19 mouse cellular contexts compared by ENCODE assay signal in genomic region chr3:107387314-107388087, GRCm38 (mm10).
"Had no signal": no experiment of that assay in that cellular context is flagged by ENCODE, and none has a peak within 500 bp of the region (broad histone marks: within the 10 kb centered on the region; RNA-seq: fewer than 3 reads in every experiment).

No protein-coding gene starts in this region.

- H3K27me3 ChIP-seq: midbrain, embryonic 12.5 days; neural tube, embryonic 15.5 days had no signal

- H3K36me3 ChIP-seq: midbrain, embryonic 10.5 days; midbrain, embryonic 12.5 days; neural tube, embryonic 13.5 days; neural tube, embryonic 15.5 days had no signal

- H3K4me2 ChIP-seq: lung, embryonic 14.5 days; midbrain, embryonic 12.5 days; neural tube, embryonic 13.5 days; neural tube, embryonic 15.5 days had no signal

- H3K27ac ChIP-seq: midbrain, embryonic 10.5 days; midbrain, embryonic 12.5 days; neural tube, embryonic 13.5 days; neural tube, embryonic 15.5 days had no signal

- H3K9me3 ChIP-seq: midbrain, embryonic 10.5 days; midbrain, embryonic 12.5 days; neural tube, embryonic 13.5 days; neural tube, embryonic 15.5 days had no signal

- H3K4me1 ChIP-seq: midbrain, embryonic 10.5 days; midbrain, embryonic 12.5 days; neural tube, embryonic 13.5 days; neural tube, embryonic 15.5 days had no signal

- H3K9ac ChIP-seq: lung, embryonic 14.5 days; midbrain, embryonic 12.5 days; neural tube, embryonic 13.5 days; neural tube, embryonic 15.5 days had no signal

- DNase-seq: lung, adult 18-20 months; lung, embryonic 14.5 days; lung, postnatal 10 days; lung, postnatal 4 days; midbrain, embryonic 14.5 days; retina, postnatal 1 day; right cerebral cortex, adult 18-20 months; right cerebral cortex, postnatal 25 days; right cerebral cortex, postnatal 4 days; spleen, adult 18-20 months; thymus, adult 2 months; thymus, postnatal 25 days; thymus, postnatal 4 days had no signal

- H3K4me3 ChIP-seq: midbrain, embryonic 10.5 days; midbrain, embryonic 12.5 days; myocyte; neural tube, embryonic 13.5 days; neural tube, embryonic 15.5 days had no signal

- ATAC-seq: midbrain, embryonic 16.5 days had no signal
